14 mouse cellular contexts compared by ENCODE assay signal in the genomic region with DNA sequence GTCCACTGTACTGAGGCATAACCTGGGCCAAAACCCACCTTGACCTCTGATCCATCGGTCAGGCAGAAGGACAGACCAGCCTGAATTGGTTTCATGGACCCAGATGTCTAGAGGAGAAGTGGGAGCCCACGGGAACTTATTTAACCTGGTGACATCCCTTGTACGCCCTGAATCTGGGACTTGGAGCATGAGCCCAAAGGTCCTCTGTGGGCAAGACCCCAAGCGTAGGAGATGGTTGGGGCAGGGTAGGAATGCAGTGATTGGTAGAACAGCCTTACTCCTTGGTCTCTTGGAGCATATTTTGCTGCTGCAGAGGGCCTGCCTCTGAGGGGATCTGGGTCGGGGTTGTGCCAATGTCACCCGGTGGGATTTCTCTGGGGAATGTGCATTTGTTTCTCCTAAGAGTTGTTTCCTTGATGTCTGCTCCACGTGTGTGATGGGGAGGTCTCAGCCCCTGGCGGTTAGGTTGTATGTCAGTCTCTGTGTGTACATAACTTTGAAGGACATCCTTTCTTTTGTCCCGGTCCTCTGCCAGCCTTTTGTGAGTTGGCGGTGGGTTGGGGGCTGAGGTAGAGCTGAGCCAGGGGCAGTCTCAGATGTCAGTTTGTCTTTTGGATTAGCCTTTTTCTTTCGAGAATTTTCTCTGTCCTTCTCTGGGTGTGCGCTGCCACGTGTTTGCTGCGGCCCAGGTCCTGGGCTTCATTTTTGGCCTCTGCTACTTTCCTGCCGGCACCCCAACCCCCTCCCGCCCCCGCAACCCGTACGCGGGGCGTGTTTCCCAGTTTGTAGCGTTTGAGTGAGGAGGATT. TPM values are rescaled to one million over a fixed set of nuclear protein-coding genes. Genes with fewer than 3 reads are reported as not detected.
A peak's percentile ranks its signal among the peaks of the same experiment; 100 is the strongest.
DNase-seq lines count a peak whose midpoint lies in the region; ATAC-seq and TF ChIP-seq lines count a peak whose summit lies in the region.
"Had no signal": no experiment of that assay in that cellular context is flagged by ENCODE, and none has a peak within 500 bp of the region (broad histone marks: within the 10 kb centered on the region; RNA-seq: fewer than 3 reads in every experiment).

No protein-coding gene starts in this region.

- no peaks in the 10 kb centered on the region for H3K9me3 ChIP-seq in heart, embryonic 15.5 days (replicated peaks)
- H3K9me3 ChIP-seq in hindbrain, embryonic 13.5 days: no peaks in the 10 kb centered on the region
- no peaks in the 10 kb centered on the region for H3K9me3 ChIP-seq in midbrain, embryonic 13.5 days

- 4% methylated on average over 22 of the region's 22 CpGs for WGBS in heart, embryonic 15.5 days
- WGBS in hindbrain, embryonic 13.5 days: 3% methylated on average over 22 of the region's 22 CpGs
- under 1% methylated on average over 22 of the region's 22 CpGs for WGBS in midbrain, embryonic 13.5 days

- intact Hi-C loops in left cerebral cortex, adult 2 months (cut with DNase I): no loop called here

- peaks cover 100% of the 10 kb centered on the region for H3K27me3 ChIP-seq in heart, embryonic 15.5 days
- peaks cover 100% of the 10 kb centered on the region for H3K27me3 ChIP-seq in hindbrain, embryonic 13.5 days
- H3K27me3 ChIP-seq in midbrain, embryonic 13.5 days: peaks cover 100% of the 10 kb centered on the region

- H3K9ac ChIP-seq in heart, embryonic 15.5 days: no peak overlapping the region
- no peak overlapping the region for H3K9ac ChIP-seq in hindbrain, embryonic 13.5 days
- no peak overlapping the region for H3K9ac ChIP-seq in midbrain, embryonic 13.5 days (replicated peaks)

- no peak overlapping the region for H3K27ac ChIP-seq in heart, embryonic 15.5 days
- H3K27ac ChIP-seq in hindbrain, embryonic 13.5 days: no peak overlapping the region
- no peak overlapping the region for H3K27ac ChIP-seq in midbrain, embryonic 13.5 days
- no peak overlapping the region for H3K27ac ChIP-seq in left cerebral cortex, adult 2 months

- peak overlapping the region; percentile 78 for H3K4me2 ChIP-seq in heart, embryonic 15.5 days
- H3K4me2 ChIP-seq in hindbrain, embryonic 13.5 days: peak overlapping the region; percentile 35; the same call in 1 of the 2 replicates
- no peak overlapping the region for H3K4me2 ChIP-seq in midbrain, embryonic 13.5 days (replicated peaks)

- TF ChIP-seq CTCF in left cerebral cortex, adult 2 months (IDR thresholded peaks at IDR 0.05): no peak

- H3K4me1 ChIP-seq in heart, embryonic 15.5 days (replicated peaks): peaks cover 31% of the 10 kb centered on the region
- H3K4me1 ChIP-seq in hindbrain, embryonic 13.5 days (replicated peaks): peaks cover 27% of the 10 kb centered on the region
- peaks cover 27% of the 10 kb centered on the region for H3K4me1 ChIP-seq in midbrain, embryonic 13.5 days (replicated peaks)

- H3K4me3 ChIP-seq in heart, embryonic 15.5 days: peak overlapping the region; percentile 45
- H3K4me3 ChIP-seq in hindbrain, embryonic 13.5 days: peak overlapping the region; percentile 24; the same call in 1 of the 2 replicates
- H3K4me3 ChIP-seq in midbrain, embryonic 13.5 days (replicated peaks): peak overlapping the region; percentile 22; the same call in 1 of the 2 replicates
- no peak overlapping the region for H3K4me3 ChIP-seq in left cerebral cortex, adult 2 months

- no peak for ATAC-seq in heart, embryonic 15.5 days (replicated peaks; ENCODE audit: insufficient number of reproducible peaks, insufficient read depth, low FRiP score, low read depth)
- no peak for ATAC-seq in hindbrain, embryonic 13.5 days (ENCODE audit: low FRiP score)
- no peak for ATAC-seq in midbrain, embryonic 13.5 days

- no peak for DNase-seq in heart, adult 8-10 months (ENCODE audit: low spot score)
- peak; percentile 34 for DNase-seq in R1 (ENCODE audit: low read depth, low spot score)
- DNase-seq in left cerebral cortex, adult 2 months (ENCODE audit: extremely low spot score in 1 of 2, low spot score in 2 of 2): no peak
- DNase-seq in urinary bladder, adult 18-20 months (ENCODE audit: low spot score in 2 of 2): no peak
- DNase-seq in right cerebral cortex, postnatal 36 days (ENCODE audit: low spot score in 2 of 2): no peak
- DNase-seq: cerebellum, postnatal 36 days had no signal

- no peaks in the 10 kb centered on the region for H3K36me3 ChIP-seq in heart, embryonic 15.5 days
- H3K36me3 ChIP-seq in hindbrain, embryonic 13.5 days: no peaks in the 10 kb centered on the region
- H3K36me3 ChIP-seq in midbrain, embryonic 13.5 days: no peaks in the 10 kb centered on the region

RNA-seq across cellular contexts. Expression of gene Hmx1, which starts 2.1 kb away (rescaled TPM):
- polyA plus RNA-seq in heart, embryonic 15.5 days (2015; fragmentation: Nextera tagmentation; extraction: Ambion mirVana): 0.90 TPM in 1 of 2 replicates, not detected in the other
- not detected for total RNA-seq in heart, adult 8-10 months (2022)
- 0.54 and 1.5 TPM in 2 replicates for polyA plus RNA-seq in hindbrain, embryonic 13.5 days (2015; fragmentation: Nextera tagmentation; extraction: Ambion mirVana)
- not detected in 2 replicates for polyA plus RNA-seq in midbrain, embryonic 13.5 days (2015; fragmentation: Nextera tagmentation; extraction: Ambion mirVana)
- not detected for total RNA-seq in left cerebral cortex, adult 2 months (2021)
- total RNA-seq: adrenal gland, postnatal 25 days; CH12.LX; gastrocnemius, adult 8-10 months; layer of hippocampus, adult 8-10 months had no signal
- polyA plus RNA-seq: small intestine, adult 2 months had no signal
